Mouse (Mus musculus) frontal cortex, postnatal 10 days (tissue): ENCODE data around the gene Ap5b1.

Experiments used
- DNase-seq, 2 experiments: peaks; one replicate each; pipeline ENCODE4 v3.0.0; 2022; ENCODE audit warnings: low spot score in 2 of 2, mixed read lengths in 1 of 2

Ap5b1 gene

GRCm38 (mm10) chr19:5567534-5568469 lies at the start of gene Ap5b1:
Gene Ap5b1 (plus strand): TSS chr19:5568025.
- peak; percentile 76 to 85 for DNase-seq

GRCm38 (mm10) chr19:5518721-5519120 lies 49.1 kb upstream of the Ap5b1 start:
- DNase-seq: no peak

DNA sequence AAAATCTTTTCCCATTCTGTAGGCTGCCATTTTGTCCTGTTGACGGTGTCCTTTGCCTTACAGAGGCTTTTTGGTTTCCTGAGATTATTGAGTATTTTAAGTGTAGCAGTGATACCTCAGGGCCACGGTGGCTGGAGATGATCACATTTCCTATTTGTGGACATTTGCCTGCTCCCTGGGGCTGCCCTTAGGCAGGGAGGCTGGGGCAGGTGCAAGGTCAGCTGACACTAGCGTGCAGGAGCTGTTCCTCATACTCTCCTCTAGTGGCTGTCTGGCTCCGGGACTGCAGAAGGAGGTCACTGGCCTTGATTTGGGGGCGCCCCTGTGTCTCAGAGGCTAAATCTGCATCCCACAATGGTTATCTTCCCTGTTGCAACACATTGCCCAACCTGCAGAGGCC lies 42.6 kb upstream of the Ap5b1 start:
- DNase-seq: no peak

DNA sequence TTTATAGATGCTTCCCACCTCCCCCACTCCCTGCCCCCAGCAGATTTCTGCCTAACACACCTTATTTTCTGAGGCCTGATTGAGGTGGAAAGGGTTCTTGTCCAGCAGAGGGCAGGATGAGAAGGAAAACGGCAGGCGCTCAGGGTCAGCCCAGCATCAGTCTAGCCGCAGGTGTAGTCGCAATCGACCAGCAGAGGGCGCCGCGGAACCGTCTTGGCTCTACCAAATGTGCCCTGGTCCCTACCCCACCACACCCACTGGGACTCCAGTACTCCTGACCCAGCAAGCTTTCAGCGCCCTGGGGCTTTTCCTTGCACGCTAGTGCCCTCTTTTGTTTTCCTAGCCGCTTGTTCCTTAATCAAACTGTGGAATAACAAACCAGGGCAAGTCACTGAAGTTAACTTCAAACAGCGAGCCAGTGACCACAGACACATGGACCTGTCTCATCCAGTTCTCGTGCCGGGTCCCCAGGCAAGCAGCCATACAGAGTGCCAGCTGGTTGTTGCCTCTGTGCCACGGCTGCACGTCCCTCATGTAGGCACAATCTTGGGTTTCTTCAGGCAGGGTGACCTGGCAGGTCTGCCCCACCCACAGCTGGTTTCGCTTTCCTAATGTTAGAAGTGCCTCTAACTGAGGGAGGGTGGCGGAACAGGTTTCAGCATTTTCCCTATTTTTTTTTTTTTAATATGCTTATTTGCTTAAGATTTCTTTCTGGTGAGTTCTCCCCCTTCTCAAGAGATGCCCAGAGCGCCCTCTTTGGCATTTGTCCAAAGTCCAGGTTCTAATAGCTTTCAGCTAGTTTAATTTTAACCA lies 38.3 kb upstream of the Ap5b1 start:
- DNase-seq: peak; percentile 78 to 89

GRCm38 (mm10) chr19:5530138-5530524 lies 37.7 kb upstream of the Ap5b1 start:
- DNase-seq: no peak

DNA sequence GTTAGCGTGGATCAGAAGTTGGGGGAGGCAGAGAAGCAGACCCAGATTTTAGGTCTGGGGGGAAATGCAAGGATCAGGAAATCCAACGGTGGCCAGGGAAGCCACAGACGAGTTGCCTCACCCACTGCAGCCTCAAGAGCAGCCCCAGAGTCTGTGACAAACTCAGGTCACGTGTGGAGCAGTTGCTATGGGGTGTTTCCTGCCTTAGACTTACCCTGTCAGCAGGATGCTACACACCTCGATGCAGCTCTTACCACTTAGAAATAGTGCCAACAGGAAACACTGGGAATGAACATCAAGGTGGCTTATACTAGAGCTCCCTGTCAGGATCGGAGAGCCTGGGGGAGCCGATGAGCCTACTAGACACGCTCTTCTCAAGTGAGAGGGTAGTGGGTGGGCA lies 35.3 kb upstream of the Ap5b1 start:
- no peak for DNase-seq

- no peak for DNase-seq
Observed at GRCm38 (mm10) chr19:5538786-5539185, 29.0 kb upstream of the Ap5b1 start.

- no peak for DNase-seq
Observed at GRCm38 (mm10) chr19:5543362-5543761, 24.5 kb upstream of the Ap5b1 start.

DNA sequence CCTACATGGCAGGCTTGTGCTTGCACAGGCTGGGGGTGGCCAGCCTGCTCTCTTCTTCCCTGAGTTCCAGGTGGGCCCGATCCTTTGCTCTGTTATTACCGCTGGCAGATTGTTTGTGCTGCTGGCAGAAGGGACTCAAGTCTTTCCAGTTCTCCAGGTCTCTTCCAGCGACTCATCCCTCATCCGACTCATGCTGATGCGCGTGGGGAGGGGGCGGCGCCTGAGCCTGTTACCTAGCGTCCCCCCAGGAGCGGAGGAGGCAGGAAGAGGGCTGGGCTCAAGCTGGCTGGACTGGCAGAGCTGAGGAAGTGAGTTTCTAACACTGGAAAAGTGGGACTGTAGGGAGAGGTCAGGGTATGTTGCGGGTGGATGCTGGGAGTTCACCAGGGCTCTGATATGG lies 23.8 kb upstream of the Ap5b1 start:
- no peak for DNase-seq

- no peak for DNase-seq
Observed at GRCm38 (mm10) chr19:5547471-5548056, 20.3 kb upstream of the Ap5b1 start.

GRCm38 (mm10) chr19:5553802-5554201 lies 14.0 kb upstream of the Ap5b1 start:
- no peak for DNase-seq

GRCm38 (mm10) chr19:5554212-5554611 lies 13.6 kb upstream of the Ap5b1 start:
- DNase-seq: no peak

- DNase-seq: no peak
Observed at GRCm38 (mm10) chr19:5558169-5558568, 9.7 kb upstream of the Ap5b1 start.

GRCm38 (mm10) chr19:5558770-5559169 lies 9.1 kb upstream of the Ap5b1 start:
- DNase-seq: no peak

- no peak for DNase-seq
Observed at GRCm38 (mm10) chr19:5559229-5559628, 8.6 kb upstream of the Ap5b1 start.

GRCm38 (mm10) chr19:5559631-5560456 lies 8.0 kb upstream of the Ap5b1 start:
- DNase-seq: no peak

- DNase-seq: no peak
Observed at GRCm38 (mm10) chr19:5560457-5561041, 7.3 kb upstream of the Ap5b1 start, which contains the start of gene Ovol1. Gene Ovol1 (minus strand): TSS chr19:5560646.

DNA sequence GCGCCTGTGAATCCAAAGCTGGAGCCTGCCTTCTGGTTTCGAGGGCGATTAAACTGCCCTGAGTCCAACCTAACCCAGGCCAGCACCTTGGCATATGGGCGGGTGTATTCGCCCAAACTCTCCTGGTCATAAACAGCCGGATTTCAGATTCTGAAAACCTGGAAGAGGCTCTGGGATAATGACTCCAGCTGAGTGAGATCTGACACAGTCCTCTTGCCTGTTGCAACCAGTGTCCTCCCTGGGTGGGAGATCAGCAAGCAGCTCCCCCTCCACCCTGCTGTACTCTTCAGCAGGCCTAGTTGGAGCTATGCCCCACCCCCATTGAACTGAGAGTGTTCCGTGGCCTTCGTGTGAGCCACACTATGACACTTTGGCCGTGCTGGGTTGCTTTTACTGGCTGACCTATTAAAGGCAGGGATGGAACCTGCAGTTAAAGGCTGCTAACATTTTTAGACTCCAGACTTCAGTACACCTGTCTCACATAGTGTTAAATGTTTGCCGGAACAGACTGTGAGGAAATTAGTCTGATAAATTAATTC lies 6.5 kb upstream of the Ap5b1 start:
- DNase-seq: no peak

DNA sequence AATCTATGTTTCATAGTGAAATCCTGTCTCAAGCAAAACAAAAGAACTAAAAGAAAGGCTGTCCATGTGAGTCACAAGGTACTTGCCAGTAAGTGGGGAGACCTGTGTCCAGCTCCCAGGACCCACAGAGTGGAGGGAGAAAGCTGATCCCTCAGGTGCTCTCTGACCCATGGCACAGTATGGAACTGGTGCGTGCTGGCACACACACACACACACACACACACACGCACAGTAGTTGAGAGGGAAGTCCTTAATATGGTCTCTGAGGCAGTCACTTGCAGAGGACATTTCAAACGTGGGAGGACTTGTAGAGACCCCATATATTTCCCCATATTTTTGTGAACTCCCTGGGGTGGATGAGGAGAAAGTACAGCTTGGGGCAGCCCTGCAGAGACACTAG lies 5.9 kb upstream of the Ap5b1 start:
- no peak for DNase-seq

DNA sequence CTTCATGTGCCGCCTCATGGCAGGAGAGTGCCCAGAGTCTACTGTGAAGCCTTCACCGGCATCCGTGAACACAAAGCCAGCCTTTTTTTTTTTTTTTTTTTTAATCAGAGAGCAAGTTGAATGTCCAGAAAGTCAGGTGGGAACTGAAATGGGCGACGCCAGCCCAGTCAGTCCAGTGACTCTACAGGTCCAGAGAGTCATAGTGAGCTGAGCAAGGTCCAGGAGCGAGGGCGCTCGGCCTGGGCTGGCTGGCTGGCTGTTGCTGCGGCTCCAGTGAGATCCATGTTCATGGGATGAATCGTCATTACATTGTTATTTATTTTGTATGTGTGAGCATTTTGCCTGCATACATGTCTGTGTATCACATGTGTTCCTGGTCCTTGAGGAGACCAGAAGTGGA lies 5.0 kb upstream of the Ap5b1 start:
- no peak for DNase-seq

DNA sequence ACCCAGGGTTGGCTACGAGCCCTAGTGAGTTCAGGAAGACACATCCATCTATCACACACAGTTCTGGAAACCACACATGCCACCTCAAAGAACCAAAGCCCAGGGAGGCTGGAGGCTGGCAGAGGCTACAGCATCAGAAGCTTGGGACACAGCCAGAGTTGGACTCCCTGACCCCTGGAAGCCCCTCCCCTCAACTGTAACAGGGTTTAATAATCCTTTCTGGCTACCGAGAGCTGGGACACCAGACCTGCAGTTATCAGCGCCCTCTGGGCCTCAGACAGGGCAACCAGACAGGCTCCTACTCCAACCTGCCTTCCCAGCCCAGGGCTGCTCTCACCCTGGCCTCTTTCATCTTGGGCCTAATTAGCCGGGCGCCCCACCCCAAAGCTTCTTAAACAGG lies 1.5 kb upstream of the Ap5b1 start:
- DNase-seq: no peak
